Mouse (Mus musculus): ENCODE measurements around the gene Rock2. TPM values are rescaled to one million over a fixed set of nuclear protein-coding genes. Genes with fewer than 3 reads are reported as not detected.
A peak's percentile ranks its signal among the peaks of the same experiment; 100 is the strongest.

The Rock2 gene
- 16.7 and 24.1 TPM in 2 replicates for polyA plus RNA-seq (2011; ENCODE audit: insufficient read depth, insufficient read length, low replicate concordance, missing spikeins)

- H3K4me3 ChIP-seq (replicated peaks; ENCODE audit: control insufficient read depth, low read depth, low read length): peak within 1 kb of the TSS; percentile 97
- peak within 1 kb of the TSS; percentile 100 for H3K27ac ChIP-seq (ENCODE audit: control insufficient read depth, insufficient read depth, low read depth, low read length, poor library complexity)
- H3K4me1 ChIP-seq (ENCODE audit: control insufficient read depth, insufficient read depth, low read length): peaks cover 2% of the 10 kb centered on the region
- WGBS: 2% methylated on average over 121 of the region's 130 CpGs
- peak; percentile 90; the same call in 1 of the 2 replicates for TF ChIP-seq POLR2A (IDR thresholded peaks at IDR 0.05; ENCODE audit: borderline replicate concordance, control insufficient read depth, low read depth, low read length)
- TF ChIP-seq CTCF (IDR thresholded peaks at IDR 0.05; ENCODE audit: control insufficient read depth, insufficient read depth, low read length): no peak
These were observed at the start of gene Rock2 for GRCm38 (mm10) chr12:16894396-16895220. TSS of gene Rock2 (plus strand) at chr12:16894895.

GRCm38 (mm10) chr12:16847204-16847792 is 47.4 kb upstream of the Rock2 start:
- TF ChIP-seq POLR2A (IDR thresholded peaks at IDR 0.05; ENCODE audit: borderline replicate concordance, control insufficient read depth, low read depth, low read length) (no peak), CTCF (IDR thresholded peaks at IDR 0.05; ENCODE audit: control insufficient read depth, insufficient read depth, low read length) (no peak)
- WGBS: 49% methylated on average over 4 of the region's 4 CpGs
- Histone ChIP-seq H3K4me1 (ENCODE audit: control insufficient read depth, insufficient read depth, low read length) (no peaks in the 10 kb centered on the region; the same call in 1 of the 2 replicates), H3K4me3 (replicated peaks; ENCODE audit: control insufficient read depth, low read depth, low read length) (no peak overlapping the region), H3K27ac (ENCODE audit: control insufficient read depth, insufficient read depth, low read depth, low read length, poor library complexity) (no peak overlapping the region)

- Histone ChIP-seq H3K4me3 (replicated peaks; ENCODE audit: control insufficient read depth, low read depth, low read length) (no peak overlapping the region), H3K27ac (ENCODE audit: control insufficient read depth, insufficient read depth, low read depth, low read length, poor library complexity) (no peak overlapping the region), H3K4me1 (ENCODE audit: control insufficient read depth, insufficient read depth, low read length) (no peaks in the 10 kb centered on the region; the same call in 1 of the 2 replicates)
- no peak for TF ChIP-seq CTCF (IDR thresholded peaks at IDR 0.05; ENCODE audit: control insufficient read depth, insufficient read depth, low read length)
- 76% methylated on average over 2 of the region's 2 CpGs for WGBS
These were observed 46.2 kb upstream of the Rock2 start for GRCm38 (mm10) chr12:16848501-16848900.

- no peak overlapping the region for H3K27ac ChIP-seq (ENCODE audit: control insufficient read depth, insufficient read depth, low read depth, low read length, poor library complexity)
- no peak for TF ChIP-seq POLR2A (IDR thresholded peaks at IDR 0.05; ENCODE audit: borderline replicate concordance, control insufficient read depth, low read depth, low read length)
- 32% methylated on average over 2 of the region's 2 CpGs for WGBS
- H3K4me1 ChIP-seq (ENCODE audit: control insufficient read depth, insufficient read depth, low read length): no peaks in the 10 kb centered on the region; the same call in 1 of the 2 replicates
- no peak overlapping the region for H3K4me3 ChIP-seq (replicated peaks; ENCODE audit: control insufficient read depth, low read depth, low read length)
These were observed 44.9 kb upstream of the Rock2 start for GRCm38 (mm10) chr12:16849821-16850220.

- no peak for TF ChIP-seq POLR2A (IDR thresholded peaks at IDR 0.05; ENCODE audit: borderline replicate concordance, control insufficient read depth, low read depth, low read length)
- TF ChIP-seq CTCF (IDR thresholded peaks at IDR 0.05; ENCODE audit: control insufficient read depth, insufficient read depth, low read length): no peak
- Histone ChIP-seq H3K27ac (ENCODE audit: control insufficient read depth, insufficient read depth, low read depth, low read length, poor library complexity) (no peak overlapping the region), H3K4me1 (ENCODE audit: control insufficient read depth, insufficient read depth, low read length) (no peaks in the 10 kb centered on the region; the same call in 1 of the 2 replicates), H3K4me3 (replicated peaks; ENCODE audit: control insufficient read depth, low read depth, low read length) (no peak overlapping the region)
- WGBS: 69% methylated on average over 16 of the region's 16 CpGs
These were observed 44.0 kb upstream of the Rock2 start for GRCm38 (mm10) chr12:16850431-16851375.

GRCm38 (mm10) chr12:16853431-16854165 is 41.1 kb upstream of the Rock2 start:
- Histone ChIP-seq H3K4me1 (ENCODE audit: control insufficient read depth, insufficient read depth, low read length) (no peaks in the 10 kb centered on the region), H3K27ac (ENCODE audit: control insufficient read depth, insufficient read depth, low read depth, low read length, poor library complexity) (no peak overlapping the region), H3K4me3 (replicated peaks; ENCODE audit: control insufficient read depth, low read depth, low read length) (no peak overlapping the region)
- TF ChIP-seq POLR2A (IDR thresholded peaks at IDR 0.05; ENCODE audit: borderline replicate concordance, control insufficient read depth, low read depth, low read length) (no peak), CTCF (IDR thresholded peaks at IDR 0.05; ENCODE audit: control insufficient read depth, insufficient read depth, low read length) (no peak)
- 64% methylated on average over 11 of the region's 11 CpGs for WGBS

GRCm38 (mm10) chr12:16855632-16856305 is 38.9 kb upstream of the Rock2 start:
- no peak overlapping the region for H3K27ac ChIP-seq (ENCODE audit: control insufficient read depth, insufficient read depth, low read depth, low read length, poor library complexity)
- TF ChIP-seq POLR2A (IDR thresholded peaks at IDR 0.05; ENCODE audit: borderline replicate concordance, control insufficient read depth, low read depth, low read length): no peak
- no peak for TF ChIP-seq CTCF (IDR thresholded peaks at IDR 0.05; ENCODE audit: control insufficient read depth, insufficient read depth, low read length)
- 72% methylated on average over 6 of the region's 6 CpGs for WGBS

More at GRCm38 (mm10) chr12:16855632-16856305, 38.9 kb upstream of the Rock2 start:
- Histone ChIP-seq H3K4me1 (ENCODE audit: control insufficient read depth, insufficient read depth, low read length) (no peaks in the 10 kb centered on the region), H3K4me3 (replicated peaks; ENCODE audit: control insufficient read depth, low read depth, low read length) (no peak overlapping the region)

Data from bone marrow, adult 2 months (tissue).